Mouse (Mus musculus) heart, adult 2 months (tissue): Measurements from ENCODE around the gene Cox11. TPM values are rescaled to one million over a fixed set of nuclear protein-coding genes. Genes with fewer than 3 reads are reported as not detected.

Source experiments
- DNase-seq, 2 experiments: peaks; one replicate each; pipeline ENCODE4 v3.0.0; 2021
- H3K27ac ChIP-seq: fragments of 200-600 bp; 2 replicates; pipeline ENCODE4 v1.8.1; 2022
- H3K27me3 ChIP-seq: fragments of 200-500 bp; 2 replicates; pipeline ENCODE4 v1.6.1; 2012; ENCODE audit warnings: mild to moderate bottlenecking, low read length, inconsistent platforms, mixed read lengths; ENCODE audit not compliant: control insufficient read depth, insufficient read depth
- H3K36me3 ChIP-seq: fragments of 200-500 bp; 2 replicates; pipeline ENCODE4 v1.6.1; 2012; ENCODE audit warnings: low read length, inconsistent platforms; ENCODE audit not compliant: control insufficient read depth, insufficient read depth
- H3K4me1 ChIP-seq: fragments of 200-500 bp; 2 replicates; pipeline ENCODE4 v1.6.1; 2011; ENCODE audit warnings: low read length; ENCODE audit not compliant: control insufficient read depth, insufficient read depth
- H3K4me3 ChIP-seq: fragments of 200-600 bp; 2 replicates; pipeline ENCODE4 v1.8.1; 2022
- H3K79me2 ChIP-seq: fragments of 200-500 bp; replicated peaks from 2 replicates; pipeline ENCODE4 v1.6.1; 2012; ENCODE audit warnings: mild to moderate bottlenecking, inconsistent platforms, low read length, moderate library complexity, mixed read lengths; ENCODE audit not compliant: control insufficient read depth, insufficient read depth
- H3K9ac ChIP-seq: fragments of 200-500 bp; 2 replicates; pipeline ENCODE4 v1.6.1; 2012; ENCODE audit warnings: low read depth, mild to moderate bottlenecking, control low read depth, inconsistent platforms, low read length, mixed read lengths
- CTCF ChIP-seq: fragments of 200-600 bp; IDR thresholded peaks from 2 replicates; pipeline ENCODE4 v1.8.1; 2022; ENCODE audit warnings: antibody characterized with exemption, mild to moderate bottlenecking, moderate library complexity
- EP300 ChIP-seq: fragments of 200-500 bp; IDR thresholded peaks from 2 replicates; pipeline ENCODE4 v1.6.1; 2011; ENCODE audit warnings: low read depth, low read length, control low read depth; ENCODE audit not compliant: insufficient read depth
- POLR2A ChIP-seq: fragments of 200-500 bp; IDR thresholded peaks from 2 replicates; pipeline ENCODE4 v1.6.1; 2011; ENCODE audit warnings: mild to moderate bottlenecking, low read depth, low read length, control low read depth; ENCODE audit not compliant: insufficient read depth
- WGBS: fragments of 180-500 bp; shearing (Covaris S2); methylation state at CpG from one replicate; pipeline ENCODE4 v1.1.7; 2018; 5-methylcytosine and 5-hydroxymethylcytosine counted together
- intact Hi-C: fragments of 180-260 bp; cut with DNase I; formaldehyde crosslinking; loops from one replicate; pipeline ENCODE4 v1.15.1; 2025
- polyA plus RNA-seq: library from polyadenylated mRNA; depleted of rRNA; stranded (reverse); fragments of >200 nt; gene quantifications from 2 replicates; pipeline ENCODE4 v1.2.3, GENCODE M21; 2012
- total RNA-seq, 2 experiments: library from RNA; stranded (reverse); gene quantifications; 2 replicates each; pipeline ENCODE4 v1.2.3; 2021

Cox11 gene
- total and polyA plus RNA-seq, 3 experiments = 15.4 to 26.0 (median 19.8) TPM

- H3K27ac ChIP-seq = no peak overlapping the region
- H3K4me1 ChIP-seq = no peaks in the 10 kb centered on the region
- no peak overlapping the region for H3K9ac ChIP-seq
- 48% methylated on average over 6 of the region's 6 CpGs for WGBS
- intact Hi-C loops = no loop called here
- TF ChIP-seq POLR2A (no peak), CTCF (no peak), EP300 (no peak)
- no peaks in the 10 kb centered on the region; the same call in 1 of the 2 replicates for H3K36me3 ChIP-seq
- H3K79me2 ChIP-seq = no peaks in the 10 kb centered on the region
- no peak for DNase-seq
- no peak overlapping the region for H3K4me3 ChIP-seq
- no peaks in the 10 kb centered on the region for H3K27me3 ChIP-seq
Measured at GRCm38 (mm10) chr11:90665161-90665560, 27.2 kb downstream of the Cox11 start.

- 63% methylated on average over 3 of the region's 3 CpGs for WGBS
- Histone ChIP-seq H3K27ac (no peak overlapping the region), H3K36me3 (no peaks in the 10 kb centered on the region; the same call in 1 of the 2 replicates), H3K4me3 (no peak overlapping the region), H3K4me1 (no peaks in the 10 kb centered on the region), H3K9ac (no peak overlapping the region), H3K79me2 (no peaks in the 10 kb centered on the region), H3K27me3 (no peaks in the 10 kb centered on the region)
- TF ChIP-seq EP300 (no peak), CTCF (no peak), POLR2A (no peak)
- intact Hi-C loops = no loop called here
- no peak for DNase-seq
Measured at GRCm38 (mm10) chr11:90666144-90666757, 28.3 kb downstream of the Cox11 start.

- H3K4me3 ChIP-seq = no peak overlapping the region
- no peak for DNase-seq
- TF ChIP-seq POLR2A (no peak), EP300 (no peak), CTCF (no peak)
- no peaks in the 10 kb centered on the region for H3K27me3 ChIP-seq
- H3K36me3 ChIP-seq = no peaks in the 10 kb centered on the region; the same call in 1 of the 2 replicates
- no peaks in the 10 kb centered on the region for H3K4me1 ChIP-seq
- H3K79me2 ChIP-seq = no peaks in the 10 kb centered on the region
- WGBS = 84% methylated on average over 4 of the region's 4 CpGs
- intact Hi-C loops = no loop called here
- no peak overlapping the region for H3K27ac ChIP-seq
- H3K9ac ChIP-seq = no peak overlapping the region
Measured at GRCm38 (mm10) chr11:90666916-90667315, 28.9 kb downstream of the Cox11 start.

- TF ChIP-seq POLR2A (no peak), CTCF (no peak)
- Histone ChIP-seq H3K4me3 (no peak overlapping the region), H3K79me2 (no peaks in the 10 kb centered on the region), H3K36me3 (no peaks in the 10 kb centered on the region; the same call in 1 of the 2 replicates), H3K9ac (no peak overlapping the region), H3K27me3 (no peaks in the 10 kb centered on the region), H3K27ac (no peak overlapping the region), H3K4me1 (no peaks in the 10 kb centered on the region)
- intact Hi-C loops = no loop called here
- 91% methylated on average over 6 of the region's 6 CpGs for WGBS
- no peak for DNase-seq
Measured at GRCm38 (mm10) chr11:90667325-90667724, 29.4 kb downstream of the Cox11 start.

- no peak overlapping the region for H3K27ac ChIP-seq
- 71% methylated on average over 5 of the region's 5 CpGs for WGBS
- no peak overlapping the region for H3K4me3 ChIP-seq
- no peak for DNase-seq
- intact Hi-C loops = no loop called here
- no peaks in the 10 kb centered on the region for H3K79me2 ChIP-seq
- TF ChIP-seq EP300 = no peak
- no peak for TF ChIP-seq CTCF
- TF ChIP-seq POLR2A = no peak
- H3K36me3 ChIP-seq = peaks cover 2% of the 10 kb centered on the region; the same call in 1 of the 2 replicates
- no peaks in the 10 kb centered on the region for H3K27me3 ChIP-seq
- H3K4me1 ChIP-seq = no peaks in the 10 kb centered on the region
- no peak overlapping the region for H3K9ac ChIP-seq
Measured at GRCm38 (mm10) chr11:90675479-90676110, 37.6 kb downstream of the Cox11 start.

GRCm38 (mm10) chr11:90677027-90677426 lies 39.1 kb downstream of the Cox11 start:
- 92% methylated on average over 7 of the region's 7 CpGs for WGBS

More at GRCm38 (mm10) chr11:90677027-90677426, 39.1 kb downstream of the Cox11 start:
- H3K9ac ChIP-seq = no peak overlapping the region
- DNase-seq = no peak
- peaks cover 2% of the 10 kb centered on the region; the same call in 1 of the 2 replicates for H3K36me3 ChIP-seq
- H3K4me1 ChIP-seq = no peaks in the 10 kb centered on the region
- no peak overlapping the region for H3K27ac ChIP-seq
- no peak overlapping the region for H3K4me3 ChIP-seq
- no peaks in the 10 kb centered on the region for H3K79me2 ChIP-seq
- H3K27me3 ChIP-seq = no peaks in the 10 kb centered on the region
- intact Hi-C loops = no loop called here
- TF ChIP-seq CTCF (no peak), POLR2A (no peak), EP300 (no peak)
